Mouse (Mus musculus) kidney, embryonic 16.5 days (tissue): ENCODE data around the gene Sult1b1. TPM values are rescaled to one million over a fixed set of nuclear protein-coding genes. Genes with fewer than 3 reads are reported as not detected.

ENCODE experiments used
- ATAC-seq: fragments of 200-750 bp; cut with Nextera tagmentation; 2 replicates; pipeline ENCODE4 v1.8.0; 2017; ENCODE audit warnings: moderate TSS enrichment; ENCODE audit not compliant: low FRiP score, low TSS enrichment
- H3K27ac ChIP-seq: fragments of 300-500 bp; sonication (generic); 2 replicates; pipeline ENCODE4 v1.5.1; 2014; ENCODE audit warnings: low read length
- H3K27me3 ChIP-seq: fragments of 300-500 bp; sonication (generic); 2 replicates; pipeline ENCODE4 v1.6.1; 2014; ENCODE audit warnings: low read length, control low read depth, mixed read lengths; ENCODE audit not compliant: insufficient read depth
- H3K36me3 ChIP-seq: fragments of 300-500 bp; sonication (generic); 2 replicates; pipeline ENCODE4 v1.6.1; 2014; ENCODE audit warnings: low read length, control low read depth, mixed read lengths; ENCODE audit not compliant: insufficient read depth
- H3K4me1 ChIP-seq: fragments of 300-500 bp; sonication (generic); 2 replicates; pipeline ENCODE4 v1.6.1; 2014; ENCODE audit warnings: low read length, control low read depth, mixed read lengths; ENCODE audit not compliant: insufficient read depth
- H3K4me2 ChIP-seq: fragments of 300-500 bp; sonication (generic); replicated peaks from 2 replicates; pipeline ENCODE4 v1.6.1; 2014; ENCODE audit warnings: low read depth, low read length
- H3K4me3 ChIP-seq: fragments of 300-500 bp; sonication (generic); 2 replicates; pipeline ENCODE4 v1.5.1; 2014; ENCODE audit warnings: mild to moderate bottlenecking, low read length
- H3K9ac ChIP-seq: fragments of 300-500 bp; sonication (generic); replicated peaks from 2 replicates; pipeline ENCODE4 v1.6.1; 2014; ENCODE audit warnings: low read length
- H3K9me3 ChIP-seq: fragments of 300-500 bp; sonication (generic); 2 replicates; pipeline ENCODE4 v1.6.1; 2016; ENCODE audit warnings: low read length, control low read depth
- WGBS: fragments of 180-500 bp; shearing (Covaris S2); extraction: QIAGEN DNeasy Blood & Tissue Kit; methylation state at CpG from one replicate; pipeline ENCODE4 v1.1.7; 2014; 5-methylcytosine and 5-hydroxymethylcytosine counted together
- polyA plus RNA-seq: library from polyadenylated mRNA; unstranded; fragments of >200 nt; fragmentation: Nextera tagmentation; extraction: Ambion mirVana; gene quantifications from 2 replicates; pipeline ENCODE4 v1.2.1, GENCODE M21; 2015

Sult1b1 gene
- polyA plus RNA-seq = 2.1 and 2.3 TPM in 2 replicates

DNA sequence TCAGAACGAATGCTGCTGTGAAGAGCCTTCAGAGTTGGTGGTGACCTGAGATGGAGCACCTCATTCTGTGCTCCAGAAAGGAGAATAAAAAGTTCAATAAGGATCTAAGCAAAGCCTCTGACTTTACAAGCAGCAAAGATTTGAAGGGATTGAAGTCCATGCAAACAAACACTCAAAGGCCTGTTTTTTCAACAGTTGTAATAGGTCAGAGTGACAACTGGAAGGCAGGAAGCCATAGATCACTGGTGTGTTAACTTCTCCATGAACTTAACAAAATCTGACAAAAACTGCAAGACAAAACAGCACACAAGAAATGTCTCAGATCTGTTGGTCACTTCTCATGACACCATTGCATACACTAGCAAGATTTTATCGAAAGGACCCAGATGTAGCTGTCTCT, at the start of gene Sult1b1:
TSS of gene Sult1b1 (minus strand) at position 85 of the 400 bp plus-strand sequence.
- peak; percentile 37; the same call in 1 of the 2 replicates for ATAC-seq
- Histone ChIP-seq H3K9ac (no peak within 1 kb of the TSS), H3K4me2 (no peak within 1 kb of the TSS), H3K36me3 (no peaks in the 10 kb centered on the region), H3K4me1 (0 out of 2 replicates have a peak, but pooled peaks cover 6% of the 10 kb centered on the region), H3K27ac (peak within 1 kb of the TSS; percentile 35; the same call in 1 of the 2 replicates), H3K27me3 (no peaks in the 10 kb centered on the region), H3K9me3 (no peaks in the 10 kb centered on the region), H3K4me3 (no peak within 1 kb of the TSS)
- WGBS = 67% methylated on average over 2 of the region's 2 CpGs

DNA sequence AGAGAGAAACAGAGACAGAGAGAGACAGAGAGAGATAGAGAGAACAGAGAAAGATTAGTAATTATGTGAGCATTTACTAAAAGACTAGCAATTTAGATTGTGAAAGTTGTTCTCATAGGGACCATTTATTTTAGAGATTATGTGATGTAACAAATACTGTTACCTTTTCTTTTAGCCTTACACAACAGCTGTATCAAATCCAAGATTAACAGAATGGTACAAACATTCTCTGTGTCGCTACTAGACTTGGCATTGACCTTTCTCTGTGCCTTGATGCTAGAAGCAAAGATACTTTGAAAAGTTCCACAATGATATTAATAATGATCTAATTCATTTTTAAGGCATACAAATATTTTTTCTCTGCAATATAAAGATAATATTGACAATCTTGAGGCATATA, 42.4 kb upstream of the Sult1b1 start:
- H3K27ac ChIP-seq = no peak overlapping the region
- no peaks in the 10 kb centered on the region for H3K4me1 ChIP-seq
- no peaks in the 10 kb centered on the region for H3K36me3 ChIP-seq
- 76% methylated on average over 1 of the region's 1 CpGs for WGBS
- no peaks in the 10 kb centered on the region for H3K27me3 ChIP-seq
- no peak overlapping the region for H3K9ac ChIP-seq
- H3K9me3 ChIP-seq = no peaks in the 10 kb centered on the region
- H3K4me3 ChIP-seq = no peak overlapping the region
- no peak for ATAC-seq
- H3K4me2 ChIP-seq = no peak overlapping the region

DNA sequence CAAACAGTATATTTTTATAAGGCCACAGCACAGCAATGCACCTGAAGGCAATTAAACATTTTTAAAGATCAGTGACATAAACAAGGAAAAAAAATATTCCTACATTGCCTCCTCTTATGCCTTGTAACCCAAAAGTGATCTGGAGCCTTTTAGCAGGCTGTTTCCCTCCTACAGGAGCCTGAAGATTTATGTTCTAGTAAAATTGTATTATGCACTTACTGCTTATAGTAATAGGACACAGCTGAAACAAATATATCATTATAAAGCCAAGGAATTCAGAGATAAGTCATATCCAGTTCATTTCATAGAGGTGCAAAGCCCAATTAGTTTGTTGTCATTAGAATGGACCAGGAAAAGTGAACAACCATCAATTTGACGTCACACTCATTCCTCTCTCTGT, 36.2 kb upstream of the Sult1b1 start:
- ATAC-seq = peak; percentile 39; the same call in 1 of the 2 replicates
- WGBS = 13% methylated on average over 1 of the region's 1 CpGs
- H3K27ac ChIP-seq = peak overlapping the region; percentile 69; the same call in 1 of the 2 replicates
- no peak overlapping the region for H3K4me3 ChIP-seq
- H3K27me3 ChIP-seq = no peaks in the 10 kb centered on the region
- H3K9me3 ChIP-seq = no peaks in the 10 kb centered on the region
- no peak overlapping the region for H3K9ac ChIP-seq
- no peak overlapping the region for H3K4me2 ChIP-seq
- H3K4me1 ChIP-seq = no peaks in the 10 kb centered on the region
- no peaks in the 10 kb centered on the region for H3K36me3 ChIP-seq

DNA sequence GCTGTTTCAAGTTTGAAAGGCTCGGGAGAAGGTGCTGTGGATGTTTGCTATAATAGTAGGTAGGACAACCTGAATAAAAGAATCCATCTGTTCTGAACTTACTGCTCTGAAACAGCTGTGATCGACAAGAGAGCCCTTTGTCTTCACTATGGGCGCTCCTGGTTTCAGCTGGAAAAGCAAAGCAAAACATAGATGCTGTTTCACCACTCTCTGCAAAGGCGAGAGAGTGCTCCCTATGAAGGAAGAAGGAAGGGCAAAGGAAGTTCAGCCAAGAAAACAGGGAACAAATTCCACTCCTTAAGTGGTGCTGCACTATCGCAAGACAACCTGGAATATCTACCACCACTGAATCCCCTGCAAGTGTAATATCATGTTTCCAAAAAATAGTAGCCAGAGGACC, 35.5 kb upstream of the Sult1b1 start:
- ATAC-seq = peak; percentile 51; the same call in 1 of the 2 replicates
- WGBS = 32% methylated on average over 5 of the region's 5 CpGs
- peak overlapping the region; percentile 29; the same call in 1 of the 2 replicates for H3K4me2 ChIP-seq

DNA sequence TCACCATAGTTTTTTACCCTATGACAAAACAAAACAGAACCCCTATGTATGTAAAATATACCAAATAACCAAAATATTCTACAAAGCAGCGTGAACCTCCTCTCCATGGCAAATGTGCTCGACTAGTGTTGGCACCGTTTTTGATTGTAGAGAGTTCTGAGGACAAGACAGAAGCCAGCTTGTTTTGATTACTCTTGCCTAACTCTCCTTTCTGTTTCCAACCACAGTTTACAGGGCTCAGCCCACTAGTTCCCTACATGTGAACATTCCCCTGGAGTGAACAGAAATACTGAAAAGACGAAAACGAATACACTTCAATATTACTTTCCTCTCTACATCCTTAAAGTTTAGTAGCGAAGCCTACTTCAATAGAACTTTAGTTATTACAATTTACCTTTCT, 34.8 kb upstream of the Sult1b1 start:
- Histone ChIP-seq H3K27me3 (no peaks in the 10 kb centered on the region), H3K27ac (0 out of 2 replicates have a peak overlapping the region, but pooled peaks have one; percentile 27), H3K4me2 (no peak overlapping the region), H3K4me3 (no peak overlapping the region), H3K9me3 (no peaks in the 10 kb centered on the region), H3K9ac (no peak overlapping the region), H3K4me1 (no peaks in the 10 kb centered on the region), H3K36me3 (no peaks in the 10 kb centered on the region)
- 81% methylated on average over 6 of the region's 6 CpGs for WGBS
- no peak for ATAC-seq

More for the DNA sequence above, 35.5 kb upstream of the Sult1b1 start:
- Histone ChIP-seq H3K4me1 (no peaks in the 10 kb centered on the region), H3K4me3 (no peak overlapping the region), H3K9me3 (no peaks in the 10 kb centered on the region), H3K27ac (no peak overlapping the region), H3K36me3 (no peaks in the 10 kb centered on the region), H3K9ac (no peak overlapping the region), H3K27me3 (no peaks in the 10 kb centered on the region)

DNA sequence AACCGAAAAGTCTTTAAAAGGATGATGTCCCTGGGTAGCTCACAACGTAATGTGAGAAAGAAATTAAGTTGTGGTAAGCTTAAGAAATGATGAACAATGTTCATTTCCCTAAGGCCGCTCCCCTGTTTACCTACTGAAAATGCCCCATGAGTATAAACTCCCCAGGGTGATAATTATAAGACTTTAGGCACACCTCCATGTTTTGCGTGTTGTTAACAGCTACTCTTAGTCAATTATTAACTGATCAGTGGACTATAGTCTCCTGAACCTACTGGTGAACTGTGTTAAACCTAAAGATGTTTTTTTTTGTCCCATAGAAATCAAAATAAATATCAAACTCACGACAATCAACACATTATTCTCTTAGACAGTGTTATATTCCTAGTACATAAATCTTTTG, 30.9 kb upstream of the Sult1b1 start, which contains the start of gene Sult1d1:
TSS of gene Sult1d1 (minus strand) at position 183 of the 400 bp plus-strand sequence.
- no peak within 1 kb of the TSS for H3K4me3 ChIP-seq
- no peak; the same call in 1 of the 2 replicates for ATAC-seq
- H3K27me3 ChIP-seq = no peaks in the 10 kb centered on the region
- H3K9me3 ChIP-seq = no peaks in the 10 kb centered on the region
- H3K9ac ChIP-seq = no peak within 1 kb of the TSS
- 64% methylated on average over 5 of the region's 5 CpGs for WGBS
- no peak within 1 kb of the TSS for H3K4me2 ChIP-seq
- no peaks in the 10 kb centered on the region for H3K4me1 ChIP-seq
- no peaks in the 10 kb centered on the region for H3K36me3 ChIP-seq
- H3K27ac ChIP-seq = no peak within 1 kb of the TSS

DNA sequence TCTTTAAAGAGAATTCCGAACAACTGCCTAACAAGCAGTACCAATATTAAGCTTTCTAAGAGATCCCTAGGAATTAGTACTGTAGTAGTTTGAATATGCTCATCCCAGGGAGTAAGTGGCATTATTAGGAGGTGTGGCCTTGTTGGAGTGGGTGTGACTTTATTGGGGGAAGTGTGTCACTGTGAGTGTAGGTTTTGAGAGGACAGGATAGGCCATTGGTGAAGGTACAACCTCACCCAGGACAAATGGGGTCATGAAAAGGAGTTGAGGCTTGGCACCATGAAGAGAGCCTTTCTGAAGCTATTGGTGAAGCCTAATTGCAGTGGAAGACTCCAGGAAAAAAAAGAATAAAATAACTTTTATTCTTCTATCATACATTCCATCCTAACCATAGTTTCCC, 29.3 kb upstream of the Sult1b1 start:
- H3K4me1 ChIP-seq = no peaks in the 10 kb centered on the region
- H3K4me2 ChIP-seq = no peak overlapping the region
- H3K27ac ChIP-seq = no peak overlapping the region
- 92% methylated on average over 1 of the region's 1 CpGs for WGBS
- no peaks in the 10 kb centered on the region for H3K9me3 ChIP-seq
- no peaks in the 10 kb centered on the region for H3K36me3 ChIP-seq
- no peak for ATAC-seq
- no peak overlapping the region for H3K9ac ChIP-seq
- H3K4me3 ChIP-seq = peak overlapping the region; percentile 7; the same call in 1 of the 2 replicates
- H3K27me3 ChIP-seq = no peaks in the 10 kb centered on the region

DNA sequence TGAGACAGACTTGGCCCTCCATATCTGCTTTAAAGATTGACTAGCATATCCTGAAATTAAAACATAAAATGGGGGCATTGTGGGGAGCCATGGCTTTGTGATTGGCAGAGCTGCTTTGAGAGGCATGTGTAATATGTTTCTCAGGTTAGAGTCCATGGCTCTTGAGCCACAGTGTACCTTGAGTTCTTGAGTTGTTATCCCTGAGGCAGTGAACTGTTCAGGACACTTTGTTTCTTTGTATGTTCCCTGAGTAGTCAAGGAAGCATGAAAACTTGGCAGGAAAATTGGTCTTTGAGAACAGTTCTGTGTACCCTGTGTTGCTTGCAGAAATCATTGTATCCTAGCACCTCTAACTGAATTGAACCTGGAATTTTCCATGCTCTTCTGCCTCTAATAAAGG, 25.0 kb upstream of the Sult1b1 start:
- Histone ChIP-seq H3K27me3 (no peaks in the 10 kb centered on the region), H3K4me2 (no peak overlapping the region), H3K27ac (no peak overlapping the region), H3K4me1 (no peaks in the 10 kb centered on the region), H3K9me3 (no peaks in the 10 kb centered on the region), H3K9ac (no peak overlapping the region), H3K4me3 (no peak overlapping the region), H3K36me3 (no peaks in the 10 kb centered on the region)
- ATAC-seq = peak; percentile 42; the same call in 1 of the 2 replicates

DNA sequence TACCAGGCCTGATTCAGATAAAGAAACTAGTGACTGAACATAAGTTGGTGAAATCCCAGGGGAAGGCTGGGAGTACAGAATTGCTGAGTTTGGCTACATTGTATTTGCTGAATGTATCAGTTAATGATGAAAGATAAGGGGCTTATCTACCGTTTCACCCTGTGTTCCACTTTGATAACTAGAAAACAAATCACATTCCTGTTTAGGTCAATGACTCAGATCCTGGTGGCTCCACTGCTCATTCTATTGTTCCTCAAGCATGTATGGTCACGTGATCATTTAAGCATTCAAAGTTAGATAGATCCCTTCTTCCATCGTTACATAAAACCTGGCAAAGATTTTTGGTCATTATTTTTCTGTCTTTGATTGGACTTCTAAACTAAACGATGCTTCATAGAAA, 24.5 kb upstream of the Sult1b1 start:
- Histone ChIP-seq H3K9me3 (no peaks in the 10 kb centered on the region), H3K4me3 (no peak overlapping the region), H3K9ac (no peak overlapping the region), H3K27ac (no peak overlapping the region), H3K4me1 (no peaks in the 10 kb centered on the region), H3K4me2 (no peak overlapping the region), H3K27me3 (no peaks in the 10 kb centered on the region), H3K36me3 (no peaks in the 10 kb centered on the region)
- 75% methylated on average over 4 of the region's 4 CpGs for WGBS
- ATAC-seq = no peak

DNA sequence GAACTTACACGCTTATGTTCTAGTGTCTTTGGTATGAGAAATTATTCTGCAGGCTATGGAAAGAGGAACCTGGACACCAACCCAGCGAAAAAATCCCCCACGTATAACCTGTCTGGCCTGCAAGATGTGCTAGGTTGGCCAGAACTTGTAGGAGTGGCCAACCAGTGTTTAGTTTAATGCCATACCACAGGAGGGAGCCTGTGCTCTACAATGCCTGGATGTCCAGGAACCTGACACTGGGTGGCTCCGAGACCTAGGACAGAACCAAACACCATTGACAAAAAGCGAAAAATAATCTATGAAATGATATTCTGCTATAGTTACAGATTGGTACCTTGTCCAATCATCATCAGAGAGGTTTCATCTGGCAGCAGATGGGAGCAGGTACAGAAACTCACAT, 22.1 kb upstream of the Sult1b1 start:
- H3K27me3 ChIP-seq = no peaks in the 10 kb centered on the region
- H3K9ac ChIP-seq = no peak overlapping the region
- no peak overlapping the region for H3K4me2 ChIP-seq
- 76% methylated on average over 5 of the region's 5 CpGs for WGBS
- no peaks in the 10 kb centered on the region for H3K9me3 ChIP-seq
- no peaks in the 10 kb centered on the region for H3K36me3 ChIP-seq
- no peaks in the 10 kb centered on the region for H3K4me1 ChIP-seq
- no peak overlapping the region for H3K27ac ChIP-seq
- H3K4me3 ChIP-seq = no peak overlapping the region
- no peak for ATAC-seq
